Mouse (Mus musculus): ENCODE data around the gene Rtkn2. TPM values are rescaled to one million over a fixed set of nuclear protein-coding genes. Genes with fewer than 3 reads are reported as not detected.

Rtkn2 gene
- polyA plus RNA-seq, 1 experiment from 2014 or later, result 13.8 TPM

DNA sequence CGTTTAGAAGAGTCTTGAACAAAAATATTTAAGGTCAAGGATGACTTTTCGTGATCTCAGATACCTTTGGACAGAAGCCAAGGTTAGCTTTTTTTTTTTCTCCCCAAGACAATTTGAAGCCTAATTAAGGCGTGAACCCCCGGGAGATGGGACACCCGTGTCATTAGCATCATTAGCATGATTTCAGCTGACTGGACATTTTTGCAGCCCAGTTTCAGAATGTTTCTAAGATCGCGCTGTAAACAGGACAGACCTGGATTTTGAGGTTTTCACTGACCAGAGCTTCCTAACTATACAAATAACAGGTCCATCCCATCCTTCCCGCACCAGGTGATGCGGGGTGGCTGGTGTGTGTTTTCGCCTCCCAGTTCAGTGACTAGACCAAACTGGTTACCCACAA lies 19.8 kb downstream of the Rtkn2 start:
- DNase-seq (ENCODE audit: low spot score) (no peak), ATAC-seq (ENCODE audit: insufficient number of reproducible peaks, low FRiP score, low TSS enrichment, low read depth) (no peak)
- Histone ChIP-seq H3K9ac (ENCODE audit: low read length) (no peak overlapping the region), H3K27ac (replicated peaks; ENCODE audit: low read depth, low read length) (no peak overlapping the region), H3K9me3 (ENCODE audit: control insufficient read depth, low read length) (no peaks in the 10 kb centered on the region), H3K4me2 (ENCODE audit: low read depth, severe bottlenecking) (no peak overlapping the region), H3K27me3 (ENCODE audit: control insufficient read depth, insufficient read depth, low read length) (no peaks in the 10 kb centered on the region), H3K36me3 (ENCODE audit: control insufficient read depth, insufficient read depth, low read length) (no peaks in the 10 kb centered on the region), H3K4me1 (ENCODE audit: control insufficient read depth, insufficient read depth, low read length) (no peaks in the 10 kb centered on the region), H3K4me3 (ENCODE audit: low read depth, low read length) (no peak overlapping the region)
- 92% methylated on average over 10 of the region's 10 CpGs for WGBS

DNA sequence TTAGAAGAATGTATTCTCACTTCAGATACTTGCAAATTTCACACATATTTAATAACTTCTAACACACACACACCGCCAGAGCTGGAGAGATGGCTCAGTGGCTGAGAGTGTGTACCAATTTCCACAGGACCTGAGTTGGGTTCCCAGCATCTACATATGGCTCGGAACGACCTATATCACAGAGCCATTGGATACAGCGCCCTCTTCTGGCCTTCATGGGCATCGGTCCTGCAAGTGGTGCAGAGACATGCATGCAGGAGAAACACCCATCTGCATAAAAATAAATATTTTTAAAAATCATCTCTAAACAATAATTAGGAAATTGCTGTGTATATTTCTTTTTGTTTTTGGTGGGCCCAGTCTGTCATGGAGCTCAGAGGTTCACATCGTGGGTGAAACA lies 22.1 kb downstream of the Rtkn2 start:
- no peaks in the 10 kb centered on the region for H3K27me3 ChIP-seq (ENCODE audit: control insufficient read depth, insufficient read depth, low read length)
- DNase-seq (ENCODE audit: low spot score) (no peak), ATAC-seq (ENCODE audit: insufficient number of reproducible peaks, low FRiP score, low TSS enrichment, low read depth) (no peak)
- H3K4me1 ChIP-seq (ENCODE audit: control insufficient read depth, insufficient read depth, low read length), result no peaks in the 10 kb centered on the region
- no peaks in the 10 kb centered on the region for H3K9me3 ChIP-seq (ENCODE audit: control insufficient read depth, low read length)
- WGBS, result 90% methylated on average over 6 of the region's 6 CpGs
- H3K4me2 ChIP-seq (ENCODE audit: low read depth, severe bottlenecking), result no peak overlapping the region
- H3K36me3 ChIP-seq (ENCODE audit: control insufficient read depth, insufficient read depth, low read length), result no peaks in the 10 kb centered on the region
- H3K9ac ChIP-seq (ENCODE audit: low read length), result no peak overlapping the region
- H3K27ac ChIP-seq (replicated peaks; ENCODE audit: low read depth, low read length), result no peak overlapping the region
- H3K4me3 ChIP-seq (ENCODE audit: low read depth, low read length), result no peak overlapping the region

DNA sequence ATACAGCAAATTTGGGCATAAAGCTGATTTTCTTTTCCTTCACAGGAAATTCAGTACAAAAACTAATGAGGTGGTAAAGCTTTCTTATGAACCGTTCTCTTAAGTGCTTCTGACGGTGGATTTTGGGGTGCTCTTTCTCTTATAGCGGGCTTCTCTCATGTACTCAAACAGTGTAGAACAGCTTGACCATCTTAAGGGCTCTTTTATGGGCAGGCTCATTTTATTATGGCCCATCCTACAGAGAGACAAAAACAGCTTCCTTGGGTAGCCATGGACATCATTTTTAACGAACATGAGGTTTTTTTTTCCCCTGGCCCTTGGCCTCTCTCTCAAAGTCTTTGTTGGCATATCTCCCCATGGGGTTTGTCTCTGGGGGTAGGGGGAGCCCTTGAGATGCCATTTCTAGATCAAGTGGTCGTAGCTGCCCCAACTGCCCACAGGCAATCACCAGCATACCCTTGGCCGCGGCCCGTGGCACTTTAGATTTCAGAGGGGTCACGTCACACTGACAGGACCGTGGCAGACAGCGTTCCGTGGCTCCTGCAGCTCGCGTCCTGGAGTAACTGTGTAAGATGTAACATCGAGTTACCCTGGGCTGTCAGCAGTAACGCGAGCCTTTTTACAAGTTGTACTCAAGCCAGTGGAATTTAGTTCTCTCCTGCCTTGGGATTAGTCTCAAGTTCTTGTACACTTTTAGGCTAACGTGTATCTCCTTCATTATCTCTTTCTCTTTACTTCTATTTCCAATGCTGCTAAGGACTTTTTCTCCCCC lies 24.5 kb downstream of the Rtkn2 start:
- H3K9ac ChIP-seq (ENCODE audit: low read length), result no peak overlapping the region
- H3K4me2 ChIP-seq (ENCODE audit: low read depth, severe bottlenecking), result no peak overlapping the region
- H3K27me3 ChIP-seq (ENCODE audit: control insufficient read depth, insufficient read depth, low read length), result no peaks in the 10 kb centered on the region
- H3K27ac ChIP-seq (replicated peaks; ENCODE audit: low read depth, low read length), result no peak overlapping the region
- H3K4me3 ChIP-seq (ENCODE audit: low read depth, low read length), result no peak overlapping the region
- ATAC-seq (ENCODE audit: insufficient number of reproducible peaks, low FRiP score, low TSS enrichment, low read depth) (no peak), DNase-seq (ENCODE audit: low spot score) (no peak)
- WGBS, result 81% methylated on average over 18 of the region's 18 CpGs
- no peaks in the 10 kb centered on the region for H3K36me3 ChIP-seq (ENCODE audit: control insufficient read depth, insufficient read depth, low read length)
- H3K9me3 ChIP-seq (ENCODE audit: control insufficient read depth, low read length), result no peaks in the 10 kb centered on the region
- H3K4me1 ChIP-seq (ENCODE audit: control insufficient read depth, insufficient read depth, low read length), result no peaks in the 10 kb centered on the region

DNA sequence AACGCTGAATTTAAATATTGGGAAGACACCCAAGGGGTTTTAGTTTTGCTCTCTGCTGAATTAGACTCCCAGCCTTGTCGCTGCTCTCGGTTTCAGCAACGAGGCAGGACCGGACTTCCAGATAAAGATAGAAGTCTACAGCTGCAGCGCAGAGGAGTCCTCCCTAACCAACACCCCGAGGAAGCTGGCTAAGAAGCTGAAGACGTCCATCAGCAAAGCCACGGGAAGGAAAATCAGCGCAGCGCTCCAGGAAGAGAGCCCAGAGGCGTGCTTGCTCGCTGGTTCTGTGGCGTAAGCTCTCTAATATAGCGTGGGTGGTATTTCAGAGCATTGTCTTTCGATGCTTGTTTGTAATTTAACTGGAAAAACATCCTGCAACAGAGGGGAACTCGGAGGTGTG lies 26.0 kb downstream of the Rtkn2 start:
- 91% methylated on average over 17 of the region's 17 CpGs for WGBS
- DNase-seq (ENCODE audit: low spot score) (no peak), ATAC-seq (ENCODE audit: insufficient number of reproducible peaks, low FRiP score, low TSS enrichment, low read depth) (no peak)

DNA sequence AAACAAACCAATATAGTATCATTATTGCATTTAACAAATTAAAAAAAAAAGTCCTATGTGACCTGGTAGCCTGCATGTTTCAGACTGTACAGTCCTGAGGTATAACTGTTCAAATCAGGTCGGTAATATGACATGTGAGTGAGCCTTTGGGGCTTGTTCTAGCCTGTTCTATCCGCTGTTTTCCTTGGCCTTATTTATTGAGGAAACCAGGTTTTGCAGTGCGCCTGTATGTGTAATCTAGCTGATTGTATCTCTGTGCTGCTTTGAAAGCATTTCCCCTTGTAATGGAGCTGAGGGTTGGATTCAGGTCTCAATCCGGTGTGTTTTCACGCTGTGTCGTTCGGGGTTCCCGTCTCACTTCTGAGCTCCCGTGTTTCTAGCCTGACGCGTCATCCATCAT lies 27.1 kb downstream of the Rtkn2 start:
- no peak overlapping the region for H3K27ac ChIP-seq (replicated peaks; ENCODE audit: low read depth, low read length)
- 93% methylated on average over 11 of the region's 11 CpGs for WGBS
- H3K4me2 ChIP-seq (ENCODE audit: low read depth, severe bottlenecking), result no peak overlapping the region
- DNase-seq (ENCODE audit: low spot score), result no peak
- no peaks in the 10 kb centered on the region for H3K9me3 ChIP-seq (ENCODE audit: control insufficient read depth, low read length)
- no peak overlapping the region for H3K4me3 ChIP-seq (ENCODE audit: low read depth, low read length)
- ATAC-seq (ENCODE audit: insufficient number of reproducible peaks, low FRiP score, low TSS enrichment, low read depth), result no peak
- no peak overlapping the region for H3K9ac ChIP-seq (ENCODE audit: low read length)
- peaks cover 3% of the 10 kb centered on the region; the same call in 1 of the 2 replicates for H3K36me3 ChIP-seq (ENCODE audit: control insufficient read depth, insufficient read depth, low read length)
- H3K4me1 ChIP-seq (ENCODE audit: control insufficient read depth, insufficient read depth, low read length), result no peaks in the 10 kb centered on the region
- no peaks in the 10 kb centered on the region for H3K27me3 ChIP-seq (ENCODE audit: control insufficient read depth, insufficient read depth, low read length)

More for the DNA sequence above, 26.0 kb downstream of the Rtkn2 start:
- H3K9me3 ChIP-seq (ENCODE audit: control insufficient read depth, low read length), result no peaks in the 10 kb centered on the region
- no peaks in the 10 kb centered on the region for H3K4me1 ChIP-seq (ENCODE audit: control insufficient read depth, insufficient read depth, low read length)
- no peaks in the 10 kb centered on the region for H3K36me3 ChIP-seq (ENCODE audit: control insufficient read depth, insufficient read depth, low read length)
- no peak overlapping the region for H3K9ac ChIP-seq (ENCODE audit: low read length)
- H3K27ac ChIP-seq (replicated peaks; ENCODE audit: low read depth, low read length), result no peak overlapping the region
- H3K27me3 ChIP-seq (ENCODE audit: control insufficient read depth, insufficient read depth, low read length), result no peaks in the 10 kb centered on the region
- H3K4me3 ChIP-seq (ENCODE audit: low read depth, low read length), result no peak overlapping the region
- no peak overlapping the region for H3K4me2 ChIP-seq (ENCODE audit: low read depth, severe bottlenecking)

DNA sequence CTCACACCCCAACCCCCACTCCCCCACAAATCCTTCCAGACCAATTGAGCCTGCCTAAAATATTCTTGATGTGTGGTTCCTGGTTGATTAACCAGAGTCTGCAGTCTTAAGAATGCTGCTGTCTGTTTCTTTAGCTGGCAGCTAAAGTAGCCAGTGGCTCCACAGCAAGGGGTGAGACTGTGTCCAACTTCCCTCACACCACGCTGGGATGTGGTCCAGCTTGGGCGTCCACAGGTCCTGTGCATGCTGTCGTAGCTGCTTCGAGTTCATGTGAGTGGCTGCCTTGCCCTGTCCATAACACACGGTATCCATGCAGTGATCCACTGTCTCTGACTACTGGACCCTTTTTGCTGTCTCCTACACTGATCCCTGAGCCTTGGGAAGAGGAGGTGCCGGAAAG lies 27.7 kb downstream of the Rtkn2 start:
- Histone ChIP-seq H3K27me3 (ENCODE audit: control insufficient read depth, insufficient read depth, low read length) (no peaks in the 10 kb centered on the region), H3K4me2 (ENCODE audit: low read depth, severe bottlenecking) (no peak overlapping the region), H3K9ac (ENCODE audit: low read length) (no peak overlapping the region), H3K36me3 (ENCODE audit: control insufficient read depth, insufficient read depth, low read length) (peaks cover 3% of the 10 kb centered on the region; the same call in 1 of the 2 replicates), H3K4me3 (ENCODE audit: low read depth, low read length) (no peak overlapping the region), H3K27ac (replicated peaks; ENCODE audit: low read depth, low read length) (no peak overlapping the region), H3K4me1 (ENCODE audit: control insufficient read depth, insufficient read depth, low read length) (no peaks in the 10 kb centered on the region), H3K9me3 (ENCODE audit: control insufficient read depth, low read length) (no peaks in the 10 kb centered on the region)
- WGBS, result 93% methylated on average over 6 of the region's 6 CpGs
- DNase-seq (ENCODE audit: low spot score), result no peak
- no peak for ATAC-seq (ENCODE audit: insufficient number of reproducible peaks, low FRiP score, low TSS enrichment, low read depth)

DNA sequence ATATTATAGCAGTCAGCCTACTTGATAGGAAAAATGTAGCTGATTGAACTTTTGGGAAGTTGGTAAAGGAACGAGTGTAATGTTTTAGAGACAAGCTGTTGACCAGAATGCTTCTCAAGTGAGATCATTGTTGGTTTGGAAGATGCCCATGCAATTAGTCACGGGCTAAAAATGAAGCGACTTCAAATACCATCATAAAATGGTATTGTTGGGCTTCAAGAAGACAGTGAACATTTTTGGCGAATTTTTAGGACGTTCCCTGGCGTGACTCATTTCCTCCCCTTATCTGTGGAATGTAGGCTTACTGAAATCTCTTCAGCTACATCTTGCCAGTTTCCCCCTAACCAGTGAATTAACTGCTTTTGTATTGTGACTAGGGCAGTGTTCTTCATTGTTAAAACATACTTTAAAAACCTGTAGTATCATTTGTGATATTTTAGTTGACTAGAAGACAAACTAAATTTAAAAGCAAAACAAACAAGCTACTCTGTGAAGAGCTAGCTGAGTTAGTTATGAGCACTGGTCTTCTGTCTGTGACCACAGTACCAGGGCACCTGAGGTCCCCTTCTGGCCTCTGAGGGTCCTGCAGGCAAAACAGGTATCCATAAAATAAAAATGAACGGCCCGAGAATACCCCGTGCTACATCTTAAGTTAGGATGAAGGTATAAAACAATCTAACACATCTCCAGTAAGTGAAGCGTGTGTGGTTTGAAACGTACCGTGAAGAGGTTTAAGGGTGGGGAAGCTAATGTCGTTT lies 29.0 kb downstream of the Rtkn2 start:
- no peak overlapping the region for H3K9ac ChIP-seq (ENCODE audit: low read length)
- no peak overlapping the region for H3K4me2 ChIP-seq (ENCODE audit: low read depth, severe bottlenecking)
- H3K27me3 ChIP-seq (ENCODE audit: control insufficient read depth, insufficient read depth, low read length), result no peaks in the 10 kb centered on the region
- H3K4me3 ChIP-seq (ENCODE audit: low read depth, low read length), result no peak overlapping the region
- 91% methylated on average over 13 of the region's 13 CpGs for WGBS
- H3K4me1 ChIP-seq (ENCODE audit: control insufficient read depth, insufficient read depth, low read length), result no peaks in the 10 kb centered on the region
- DNase-seq (ENCODE audit: low spot score) (no peak), ATAC-seq (ENCODE audit: insufficient number of reproducible peaks, low FRiP score, low TSS enrichment, low read depth) (no peak)
- H3K36me3 ChIP-seq (ENCODE audit: control insufficient read depth, insufficient read depth, low read length), result peaks cover 3% of the 10 kb centered on the region; the same call in 1 of the 2 replicates
- no peak overlapping the region for H3K27ac ChIP-seq (replicated peaks; ENCODE audit: low read depth, low read length)
- H3K9me3 ChIP-seq (ENCODE audit: control insufficient read depth, low read length), result no peaks in the 10 kb centered on the region

DNA sequence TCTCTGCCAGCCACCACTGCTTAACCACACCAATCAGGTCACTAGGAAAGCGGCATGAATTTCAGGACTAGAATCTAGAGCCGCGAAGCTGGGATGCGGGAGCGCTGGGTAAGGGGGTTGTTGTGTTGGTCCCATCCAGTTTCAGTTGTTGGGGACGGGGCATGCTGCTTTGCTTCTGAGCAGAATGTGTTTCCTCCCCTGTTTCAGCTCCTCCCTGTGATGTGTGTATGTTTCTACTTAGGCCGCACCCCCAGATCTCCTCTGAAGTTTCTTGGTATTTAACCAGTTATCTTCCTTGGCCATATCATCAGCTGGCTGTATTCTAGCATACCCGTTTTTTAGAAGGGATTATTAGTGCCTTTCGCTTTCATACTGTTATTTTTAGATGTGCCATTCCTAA lies 29.9 kb downstream of the Rtkn2 start:
- WGBS, result 89% methylated on average over 9 of the region's 9 CpGs
- no peak overlapping the region for H3K4me2 ChIP-seq (ENCODE audit: low read depth, severe bottlenecking)
- H3K27ac ChIP-seq (replicated peaks; ENCODE audit: low read depth, low read length), result no peak overlapping the region
- H3K36me3 ChIP-seq (ENCODE audit: control insufficient read depth, insufficient read depth, low read length), result peaks cover 3% of the 10 kb centered on the region; the same call in 1 of the 2 replicates
- DNase-seq (ENCODE audit: low spot score) (no peak), ATAC-seq (ENCODE audit: insufficient number of reproducible peaks, low FRiP score, low TSS enrichment, low read depth) (no peak)
- H3K4me3 ChIP-seq (ENCODE audit: low read depth, low read length), result no peak overlapping the region
- H3K4me1 ChIP-seq (ENCODE audit: control insufficient read depth, insufficient read depth, low read length), result no peaks in the 10 kb centered on the region
- H3K9ac ChIP-seq (ENCODE audit: low read length), result no peak overlapping the region
- no peaks in the 10 kb centered on the region for H3K9me3 ChIP-seq (ENCODE audit: control insufficient read depth, low read length)
- H3K27me3 ChIP-seq (ENCODE audit: control insufficient read depth, insufficient read depth, low read length), result no peaks in the 10 kb centered on the region

All from limb, embryonic 11.5 days (tissue).